8 mouse cellular contexts compared by ENCODE assay signal in genomic region chr5:97980472-97980871, GRCm38 (mm10). TPM values are rescaled to one million over a fixed set of nuclear protein-coding genes. Genes with fewer than 3 reads are reported as not detected.
DNase-seq lines count a peak whose midpoint lies in the region.

No protein-coding gene starts in this region.

- DNase-seq in adrenal gland, postnatal 10 days: peak; percentile 4
- no peak for DNase-seq in adrenal gland, postnatal 4 days (ENCODE audit: low spot score in 2 of 2)
- DNase-seq in MN1 (ENCODE audit: low spot score): peak; percentile 74
- DNase-seq in heart, adult 9 months (ENCODE audit: low spot score in 2 of 2): peak; percentile 40 to 66
- peak; percentile 7 for DNase-seq in lung, postnatal 36 days
- no peak for DNase-seq in thymus, postnatal 36 days
- no peak for DNase-seq in adrenal gland, postnatal 25 days
- no peak for DNase-seq in gastrocnemius, postnatal 4 days (ENCODE audit: low spot score in 2 of 2)

RNA-seq across cellular contexts. Expression of gene Antxr2, which starts 50.4 kb away (rescaled TPM):
- 10 to 100 TPM; 23.3 to 24.3 TPM for total RNA-seq in adrenal gland, postnatal 10 days (2021)
- 10 to 100 TPM; 29.6 to 29.9 TPM for total RNA-seq in adrenal gland, postnatal 4 days (2021)
- total RNA-seq in adrenal gland, postnatal 25 days (2021): 36.8 and 49.5 TPM in 2 replicates
- total RNA-seq in gastrocnemius, postnatal 4 days (2021): 10 to 100 TPM; 52.8 to 56.1 TPM

Comparison
In these comparisons a context has a peak if more than half of its experiments do, and no peak if none do; other contexts are left out.
1. DNase-seq: peak in adrenal gland, postnatal 10 days (single experiment), MN1 (single experiment), heart, adult 9 months (2 of 2) and lung, postnatal 36 days (single experiment); none in adrenal gland, postnatal 4 days (0 of 2), thymus, postnatal 36 days (0 of 2), adrenal gland, postnatal 25 days (single experiment) and gastrocnemius, postnatal 4 days (0 of 2).